In the genomic region with DNA sequence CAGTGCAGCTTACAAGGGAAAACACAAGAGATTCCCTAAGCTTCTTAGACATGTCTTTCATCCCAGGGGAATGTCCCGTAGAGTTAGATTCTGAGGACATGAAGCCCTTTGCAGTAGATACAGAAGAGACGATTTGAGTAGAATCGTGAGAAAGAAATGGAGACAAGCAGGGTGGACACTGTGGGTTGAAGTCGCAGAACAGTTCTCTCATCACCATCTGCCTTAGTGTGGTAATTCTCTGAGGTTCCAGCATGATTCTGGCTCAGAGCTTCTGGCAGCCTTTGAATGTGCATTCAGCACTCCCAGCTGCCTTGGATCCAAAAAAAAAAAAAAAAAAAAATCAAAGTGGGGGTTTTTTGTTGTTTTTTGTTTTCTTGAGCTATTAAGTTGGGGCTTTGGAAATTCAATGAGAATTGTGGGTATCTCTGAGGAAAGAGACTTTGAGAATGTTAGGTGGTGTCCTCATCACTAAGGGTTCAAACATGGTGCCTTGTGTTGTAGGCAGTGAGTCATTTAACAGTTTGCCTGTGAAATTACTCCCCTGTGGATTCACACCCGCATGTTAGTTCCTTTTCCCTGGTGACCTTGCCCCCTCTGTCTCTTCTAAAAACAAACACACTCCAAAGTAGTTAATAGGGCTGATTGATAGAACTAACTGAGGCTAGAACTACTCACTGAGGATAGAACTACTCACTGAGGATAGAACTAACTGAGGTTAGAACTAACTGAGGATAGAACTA, we compare ENCODE assay signal across 21 mouse cellular contexts. TPM values are rescaled to one million over a fixed set of nuclear protein-coding genes. Genes with fewer than 3 reads are reported as not detected.
DNase-seq lines count a peak whose midpoint lies in the region; ATAC-seq and TF ChIP-seq lines count a peak whose summit lies in the region.
"Had no signal": no experiment of that assay in that cellular context is flagged by ENCODE, and none has a peak within 500 bp of the region (broad histone marks: within the 10 kb centered on the region; RNA-seq: fewer than 3 reads in every experiment).

No protein-coding gene starts in this region.

- intact Hi-C loops in gastrocnemius, adult 2 months (cut with DNase I), result no loop called here
- intact Hi-C loops in left cerebral cortex, postnatal 4 days (cut with DNase I), result no loop called here

- H3K27ac ChIP-seq in gastrocnemius, adult 2 months, result peak overlapping the region; percentile 5; the same call in 1 of the 2 replicates
- H3K27ac ChIP-seq in midbrain, postnatal 0 days (ENCODE audit: low read depth, low read length), result no peak overlapping the region
- no peak overlapping the region for H3K27ac ChIP-seq in midbrain, embryonic 10.5 days (replicated peaks)
- H3K27ac ChIP-seq: heart, adult 2 months had no signal

- no peak overlapping the region for H3K4me2 ChIP-seq in midbrain, postnatal 0 days (ENCODE audit: low read depth, low read length, poor library complexity, severe bottlenecking)
- H3K4me2 ChIP-seq: liver, embryonic 11.5 days had no signal

- no peaks in the 10 kb centered on the region for H3K9me3 ChIP-seq in midbrain, postnatal 0 days (ENCODE audit: low read length)
- H3K9me3 ChIP-seq in midbrain, embryonic 10.5 days (replicated peaks), result no peaks in the 10 kb centered on the region

- ATAC-seq in midbrain, postnatal 0 days (ENCODE audit: low FRiP score), result no peak
- ATAC-seq: forebrain, embryonic 16.5 days; hindbrain, embryonic 16.5 days; intestine, postnatal 0 days had no signal

- H3K27me3 ChIP-seq in midbrain, postnatal 0 days (ENCODE audit: insufficient read depth, low read length), result no peaks in the 10 kb centered on the region
- no peaks in the 10 kb centered on the region for H3K27me3 ChIP-seq in midbrain, embryonic 10.5 days (ENCODE audit: low read depth, poor library complexity, severe bottlenecking)

- H3K9ac ChIP-seq in midbrain, postnatal 0 days (replicated peaks; ENCODE audit: low read length, poor library complexity, severe bottlenecking), result no peak overlapping the region

- no peaks in the 10 kb centered on the region for H3K4me1 ChIP-seq in midbrain, postnatal 0 days (ENCODE audit: insufficient read depth, low read length)
- peaks cover 5% of the 10 kb centered on the region; the same call in 1 of the 2 replicates for H3K4me1 ChIP-seq in midbrain, embryonic 10.5 days

- no peak for TF ChIP-seq CTCF in gastrocnemius, adult 2 months (IDR thresholded peaks at IDR 0.05)
- no peak for TF ChIP-seq CTCF in midbrain, postnatal 0 days (IDR thresholded peaks at IDR 0.05)

- H3K4me3 ChIP-seq in gastrocnemius, adult 2 months, result no peak overlapping the region
- H3K4me3 ChIP-seq in midbrain, postnatal 0 days (ENCODE audit: low read depth, low read length), result no peak overlapping the region
- H3K4me3 ChIP-seq in midbrain, embryonic 10.5 days, result no peak overlapping the region
- H3K4me3 ChIP-seq: heart, adult 2 months; myocyte had no signal

- DNase-seq in gastrocnemius, adult 2 months, result no peak
- no peak for DNase-seq in gastrocnemius, adult 18-20 months (ENCODE audit: low spot score)
- DNase-seq in midbrain, postnatal 0 days (ENCODE audit: low spot score), result peak; percentile 36
- DNase-seq in midbrain, embryonic 10.5 days (ENCODE audit: low spot score), result no peak
- DNase-seq in brain, adult 2 months (ENCODE audit: low read depth, low spot score), result peak; percentile 83
- DNase-seq in left cerebral cortex, postnatal 4 days, result peak; percentile 24
- DNase-seq in adrenal gland, adult 2 months, result no peak
- DNase-seq: adrenal gland, adult 8-10 months; B cell, adult 2 months; cerebellum, adult 9-11 months; gastrocnemius, postnatal 25 days; heart, adult 2 months; heart, postnatal 36 days; lung, adult 18-20 months; lung, postnatal 14 days; midbrain, embryonic 14.5 days had no signal

- no peaks in the 10 kb centered on the region for H3K36me3 ChIP-seq in midbrain, postnatal 0 days (ENCODE audit: insufficient read depth, low read length)
- peaks cover 45% of the 10 kb centered on the region for H3K36me3 ChIP-seq in midbrain, embryonic 10.5 days

- 65% methylated on average over 5 of the region's 5 CpGs for WGBS in midbrain, postnatal 0 days
- 75% methylated on average over 5 of the region's 5 CpGs for WGBS in midbrain, embryonic 10.5 days

RNA-seq across cellular contexts. Expression of a gene that starts 33.0 kb away (rescaled TPM):
- total RNA-seq in gastrocnemius, adult 2 months (2021), result 10 to 100 TPM in 1 of 2 experiments, 1 to 10 TPM in 1; 8.5 to 20.0 TPM
- 10 to 100 TPM; 11.4 to 20.5 TPM for total RNA-seq in gastrocnemius, adult 18-20 months (2021)
- total RNA-seq in midbrain, postnatal 0 days (2014; rRNA removed), result 17.0 and 18.6 TPM in 2 replicates
- polyA plus RNA-seq in midbrain, postnatal 0 days (2015; fragmentation: Nextera tagmentation; extraction: Ambion mirVana), result 11.1 and 13.3 TPM in 2 replicates
- 1.6 and 1.9 TPM in 2 replicates for polyA plus RNA-seq in midbrain, embryonic 10.5 days (2016; fragmentation: Nextera tagmentation; extraction: Ambion mirVana)
- total RNA-seq in left cerebral cortex, postnatal 4 days (2021), result 10 to 100 TPM; 20.1 to 20.9 TPM
- 10 to 100 TPM; 39.8 to 44.1 TPM for total RNA-seq in adrenal gland, adult 2 months (2021)
- polyA plus RNA-seq in adrenal gland, adult 2 months (2012; rRNA removed), result 7.1 and 8.2 TPM in 2 replicates

RNA-seq across cellular contexts. Expression of a gene that starts 43.0 kb away (rescaled TPM):
- 1 to 10 TPM; 2.1 to 3.0 TPM for total RNA-seq in gastrocnemius, adult 2 months (2021)
- 1 to 10 TPM; 2.0 to 2.2 TPM for total RNA-seq in gastrocnemius, adult 18-20 months (2021)
- total RNA-seq in midbrain, postnatal 0 days (2014; rRNA removed), result 9.1 TPM in 2 replicates
- 1.2 and 1.5 TPM in 2 replicates for polyA plus RNA-seq in midbrain, postnatal 0 days (2015; fragmentation: Nextera tagmentation; extraction: Ambion mirVana)
- 6.4 and 7.6 TPM in 2 replicates for polyA plus RNA-seq in midbrain, embryonic 10.5 days (2016; fragmentation: Nextera tagmentation; extraction: Ambion mirVana)
- 1 to 10 TPM; 4.7 to 5.4 TPM for total RNA-seq in left cerebral cortex, postnatal 4 days (2021)
- total RNA-seq in adrenal gland, adult 2 months (2021), result 1 to 10 TPM; 2.0 to 3.4 TPM
- polyA plus RNA-seq in adrenal gland, adult 2 months (2012; rRNA removed), result 1.2 and 1.3 TPM in 2 replicates

Comparison
In these comparisons a context has a peak if more than half of its experiments do, and no peak if none do; other contexts are left out.
1. DNase-seq: peak in midbrain, postnatal 0 days (single experiment), brain, adult 2 months (single experiment) and left cerebral cortex, postnatal 4 days (single experiment); none in gastrocnemius, adult 2 months (single experiment), gastrocnemius, adult 18-20 months (single experiment), midbrain, embryonic 10.5 days (single experiment) and adrenal gland, adult 2 months (single experiment).